Mouse (Mus musculus) c-Kit-positive CD71-negative TER-119-negative erythroid progenitor cells, embryonic 14.5 days (primary cell): ENCODE results near the gene Rbmx2.

Experiments
- DNase-seq: peaks from one replicate; pipeline ENCODE4 v3.0.0-alpha.2; 2013; ENCODE audit warnings: low read depth

Rbmx2 gene

GRCm38 (mm10) chrX:48694864-48695371, at the start of gene Rbmx2:
Gene Rbmx2 (plus strand): TSS chrX:48695004.
- DNase-seq: peak; percentile 69

DNA sequence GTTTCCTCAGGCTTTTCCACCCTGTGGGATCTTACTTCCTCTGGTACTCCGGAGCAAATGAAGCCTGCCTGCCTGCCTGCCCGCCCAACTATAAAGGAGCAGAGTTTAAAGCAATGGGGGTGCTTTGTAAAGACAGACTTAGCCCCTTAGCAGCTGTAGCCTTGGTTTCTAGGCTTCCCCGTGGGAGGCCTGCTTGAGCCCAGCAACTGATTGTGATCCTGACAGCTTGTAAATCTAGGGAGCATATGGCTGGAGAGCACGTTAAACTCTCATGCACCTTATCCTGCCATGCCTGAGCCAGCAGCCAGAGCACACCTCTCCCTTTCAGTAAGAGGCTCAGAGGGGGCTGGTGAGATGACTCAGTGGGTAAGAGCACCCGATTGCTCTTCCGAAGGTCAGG, 28.0 kb upstream of the Rbmx2 start:
- no peak for DNase-seq

DNA sequence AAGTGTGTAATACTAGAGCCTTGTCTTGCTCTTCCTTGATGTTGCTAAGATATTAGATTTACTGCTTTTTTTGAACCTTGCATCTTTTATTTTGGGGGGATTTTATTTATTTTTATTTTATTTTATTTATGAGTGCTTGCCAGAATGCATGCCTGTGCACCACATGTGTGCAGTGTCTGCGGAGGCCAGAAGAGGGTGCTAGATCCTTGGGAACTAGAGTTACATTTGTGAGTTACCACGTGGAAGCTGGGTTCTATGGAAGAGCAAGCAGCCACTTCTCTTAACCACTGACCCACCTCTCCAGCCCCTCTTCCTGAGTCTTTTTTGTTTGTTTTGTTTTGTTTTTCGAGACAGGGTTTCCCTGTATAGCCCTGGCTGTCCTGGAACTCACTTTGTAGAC, 25.2 kb upstream of the Rbmx2 start:
- peak; percentile 10 for DNase-seq

- DNase-seq: no peak
These were observed 23.1 kb upstream of the Rbmx2 start for GRCm38 (mm10) chrX:48671714-48672113.

DNA sequence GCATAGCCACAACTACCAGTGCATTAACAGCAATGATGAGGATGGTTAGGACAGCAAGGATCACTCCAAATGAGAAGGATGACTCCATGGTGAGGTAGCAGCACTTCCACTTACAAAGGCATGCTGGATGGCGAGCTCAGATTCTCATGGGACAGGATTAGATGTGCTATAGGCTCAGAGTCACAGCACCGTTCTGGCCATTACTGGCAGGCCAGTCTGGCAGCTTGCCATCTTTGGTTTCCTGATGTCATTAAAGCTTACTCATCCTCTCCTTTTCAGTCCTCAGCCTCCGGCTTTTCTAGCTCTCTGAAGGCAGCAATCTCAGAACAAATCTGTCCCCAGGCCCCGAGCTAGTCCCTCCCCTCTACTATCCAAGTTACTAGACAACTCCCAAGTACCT, 20.6 kb upstream of the Rbmx2 start, which contains the start of gene Gpr119:
Gpr119 (minus strand) TSS at position 308 of the 400 bp plus-strand sequence.
- no peak for DNase-seq

DNA sequence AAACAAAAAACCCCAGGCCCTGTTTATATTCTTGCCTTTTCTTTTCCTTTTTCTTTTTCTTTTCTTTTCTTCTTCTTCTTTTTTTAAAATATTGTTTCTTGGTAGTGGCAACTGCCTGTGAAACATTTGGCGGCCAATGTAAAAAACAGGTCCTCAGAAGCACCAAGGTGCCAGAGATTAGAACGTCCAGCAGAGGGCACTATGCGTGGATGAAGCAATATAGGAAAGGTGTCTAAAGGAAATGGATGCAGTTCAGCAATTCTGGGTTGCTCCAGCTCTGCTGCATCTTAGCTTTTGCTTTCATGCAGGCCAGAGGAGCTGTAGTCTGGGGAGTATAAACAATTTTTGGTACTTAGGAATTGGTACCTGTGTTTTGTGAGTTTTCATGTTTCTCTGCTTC, 11.4 kb upstream of the Rbmx2 start:
- peak; percentile 37 for DNase-seq

- no peak for DNase-seq
These were observed 10.9 kb upstream of the Rbmx2 start for GRCm38 (mm10) chrX:48683857-48684256.

DNA sequence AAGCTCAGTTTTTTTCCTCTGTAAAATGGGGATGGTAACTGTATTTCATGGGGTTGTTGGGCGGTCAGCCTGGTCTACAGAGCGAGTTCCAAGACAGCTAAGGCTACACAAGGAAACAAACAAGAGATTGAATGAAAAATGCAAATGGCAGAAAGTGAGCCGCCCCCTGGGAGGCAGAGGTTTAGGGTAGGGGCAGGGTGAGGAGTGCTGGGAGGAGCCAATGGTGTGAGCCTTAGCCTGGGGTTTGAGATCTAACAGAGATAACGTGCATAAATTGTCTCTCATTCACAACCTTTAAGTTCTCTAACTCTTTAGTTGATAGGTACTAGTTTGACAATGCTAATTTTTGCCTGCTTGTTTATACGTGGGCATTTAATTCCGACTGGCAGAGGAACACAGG, 344 bp upstream of the Rbmx2 start:
- DNase-seq: peak; percentile 5

- no peak for DNase-seq
These were observed 14.9 kb downstream of the Rbmx2 start for GRCm38 (mm10) chrX:48709701-48710100.

DNA sequence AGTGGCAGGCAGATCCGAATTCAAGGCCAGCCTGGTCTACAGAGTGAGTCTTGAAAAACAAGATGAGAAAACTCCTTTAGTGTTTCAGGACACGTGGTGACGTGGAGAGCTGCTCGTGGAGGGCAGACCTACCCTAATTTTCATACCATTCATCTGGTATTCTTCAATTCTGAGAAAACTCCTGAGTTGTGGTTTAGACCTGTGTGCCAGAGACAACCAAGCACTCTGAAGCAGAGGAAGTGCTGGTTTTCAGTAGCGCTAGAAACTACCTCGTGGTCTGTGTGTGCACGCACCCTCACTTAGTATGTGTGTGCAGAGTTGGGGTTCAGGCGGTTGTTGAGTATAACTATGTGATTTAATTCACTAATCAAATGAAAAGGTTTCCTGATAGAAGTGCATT, 18.0 kb downstream of the Rbmx2 start:
- no peak for DNase-seq

DNA sequence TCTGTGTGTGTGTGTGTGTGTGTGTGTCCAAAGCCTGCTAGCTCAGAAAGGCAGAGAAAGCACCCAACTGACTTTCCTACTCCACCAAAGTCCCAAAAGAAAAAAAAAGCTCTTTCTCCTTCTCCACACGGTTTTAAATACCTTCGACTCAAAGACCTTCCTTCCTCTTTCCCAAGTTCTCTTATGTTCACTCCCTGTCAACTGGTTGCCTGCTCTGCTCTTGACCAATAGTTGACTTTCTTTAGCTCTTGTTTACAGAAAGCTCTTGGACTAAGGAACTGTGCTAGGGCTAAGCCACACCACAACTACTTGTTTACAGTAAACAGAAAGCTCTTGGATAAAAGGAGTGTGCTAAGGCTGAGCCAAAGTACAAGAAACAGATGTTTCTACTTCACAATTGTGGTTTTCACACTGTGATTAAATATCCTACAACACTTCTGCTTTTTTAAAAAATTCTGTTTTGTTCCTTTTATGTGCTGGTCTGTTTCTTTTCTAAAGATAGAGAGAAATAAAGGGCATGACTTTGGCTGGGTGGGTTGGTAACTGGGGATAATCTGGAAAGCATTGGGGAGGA, 60.0 kb downstream of the Rbmx2 start:
- no peak for DNase-seq
